Mouse (Mus musculus) megakaryocyte, embryonic 14.5 days (primary cell): Measurements from ENCODE around the gene Mterf1b.

Source experiments
- FLI1 ChIP-seq: IDR thresholded peaks from 2 replicates; pipeline ENCODE4 v1.6.1; 2012; ENCODE audit warnings: low read length, inconsistent platforms, mixed read lengths
- GATA1 ChIP-seq: IDR thresholded peaks from 3 replicates; pipeline ENCODE4 v1.6.1; 2012; ENCODE audit warnings: mixed read lengths, low read length, inconsistent platforms, borderline replicate concordance

DNA sequence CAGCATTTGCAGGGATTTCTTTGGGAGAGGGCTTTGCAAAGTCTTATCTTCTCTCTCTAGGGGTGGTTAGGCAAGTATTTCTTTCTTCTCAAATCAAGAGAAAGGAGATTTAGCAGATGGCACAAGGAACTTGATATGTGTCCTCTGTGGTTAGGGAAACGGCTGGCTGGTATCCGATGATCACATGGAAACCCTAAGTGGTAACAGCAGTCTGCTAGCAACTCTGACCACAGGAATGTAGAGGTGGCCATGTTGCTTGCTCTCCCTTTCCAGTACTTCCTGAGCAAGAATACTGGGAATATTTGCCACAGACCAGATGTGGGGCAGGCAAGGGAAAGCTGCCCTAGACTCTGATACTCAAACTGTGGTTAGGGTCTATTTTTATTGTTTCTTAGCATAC is 53.9 kb downstream of the Mterf1b start:
- TF ChIP-seq GATA1 (no peak), FLI1 (no peak)
